Mouse (Mus musculus): ENCODE measurements at regions not wholly inside any gene's neighbourhood (a gene's known extent, or its start where the extent isn't known, plus 50 kb on each side); places are given as distances from the start of the nearest gene placed in this dataset.

GRCm38 (mm10) chr15:36399355-36400012 lies 608.1 kb downstream of the Zfp706 start:
- TF ChIP-seq E2F4 (IDR thresholded peaks at IDR 0.05; ENCODE audit: insufficient read depth) (no peak), REST (IDR thresholded peaks at IDR 0.05; ENCODE audit: insufficient read depth, insufficient read length) (no peak), POLR2A (IDR thresholded peaks at IDR 0.05; ENCODE audit: insufficient read length, low read depth) (no peak), POLR2AphosphoS2 (IDR thresholded peaks at IDR 0.05; ENCODE audit: insufficient read length, low read depth) (no peak), MYOG (IDR thresholded peaks at IDR 0.05; ENCODE audit: control insufficient read depth in 1 of 3, insufficient read depth in 1 of 3, insufficient read length in 2 of 3, low read depth in 2 of 3) (peak in 1 of 3 experiments; percentile 11), USF1 (IDR thresholded peaks at IDR 0.05; ENCODE audit: low read depth) (no peak), TCF12 (IDR thresholded peaks at IDR 0.05; ENCODE audit: insufficient read depth, poor library complexity, severe bottlenecking) (no peak), MAX (IDR thresholded peaks at IDR 0.05; ENCODE audit: low read depth) (no peak), SRF (IDR thresholded peaks at IDR 0.05; ENCODE audit: control insufficient read depth, insufficient read length, low read depth) (no peak), CEBPB (IDR thresholded peaks at IDR 0.05; ENCODE audit: insufficient read depth, poor library complexity, severe bottlenecking) (no peak), MYOD1 (IDR thresholded peaks at IDR 0.05; ENCODE audit: control insufficient read depth in 1 of 3, insufficient read length in 2 of 3, low read depth in 2 of 3) (no peak)

All from myocyte (in vitro differentiated cells).